Comparison of ENCODE assay signal across 8 mouse cellular contexts in the genomic region with DNA sequence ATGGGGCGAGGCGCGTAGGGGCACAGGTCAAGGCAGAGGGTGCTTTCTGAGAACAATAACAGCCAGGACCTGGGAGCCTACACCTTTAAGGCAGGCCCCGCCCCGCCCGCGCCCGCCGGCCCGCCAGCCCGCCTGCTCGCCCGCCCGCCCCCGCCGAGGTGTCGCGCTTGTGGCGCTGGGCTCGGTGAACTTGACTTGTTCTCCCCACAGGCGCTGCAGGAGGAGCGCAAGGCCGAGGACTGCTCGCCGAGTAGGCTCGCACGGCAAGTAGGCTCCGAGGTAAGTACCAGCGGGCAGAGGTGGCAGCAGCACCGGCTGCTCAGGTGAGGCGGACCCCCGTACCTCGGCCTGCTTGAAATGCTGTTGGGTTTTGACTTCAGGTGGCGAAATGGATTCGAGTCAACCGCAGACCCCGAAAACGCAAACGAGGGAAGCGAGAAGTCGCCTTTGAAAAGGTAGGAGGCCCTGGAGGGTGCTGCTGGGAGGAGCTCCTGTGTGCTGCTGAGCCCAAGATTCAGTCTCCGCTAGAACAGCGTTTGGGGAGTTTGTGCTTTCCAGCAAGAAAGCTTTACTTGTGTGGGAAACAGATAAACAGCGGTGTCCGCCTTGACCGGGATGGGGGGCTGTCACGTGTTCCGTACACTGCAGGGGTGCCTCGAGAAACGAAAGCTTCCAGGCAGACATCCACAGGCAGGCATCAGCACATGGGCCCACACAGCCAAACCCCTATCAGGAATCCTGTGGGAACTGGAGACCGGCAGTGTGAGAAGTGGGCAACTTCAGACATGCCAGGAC.
DNase-seq lines count a peak whose midpoint lies in the region; ATAC-seq and TF ChIP-seq lines count a peak whose summit lies in the region.

No protein-coding gene starts in this region.

- H3K9ac ChIP-seq in MEL (ENCODE audit: control insufficient read depth, low read depth, low read length, poor library complexity, severe bottlenecking), result peak overlapping the region; percentile 91
- peak overlapping the region; percentile 87 for H3K9ac ChIP-seq in forebrain, embryonic 15.5 days (replicated peaks)
- H3K9ac ChIP-seq in hindbrain, embryonic 12.5 days, result peak overlapping the region; percentile 79

- peak overlapping the region; percentile 91 to 99 for H3K4me3 ChIP-seq in MEL (ENCODE audit: control insufficient read depth in 1 of 2, insufficient read depth in 1 of 2, low read depth in 2 of 2, low read length in 2 of 2)
- H3K4me3 ChIP-seq in forebrain, embryonic 15.5 days, result peak overlapping the region; percentile 87
- H3K4me3 ChIP-seq in hindbrain, embryonic 12.5 days, result peak overlapping the region; percentile 60
- H3K4me3 ChIP-seq in macrophage (ENCODE audit: inconsistent target), result peak overlapping the region; percentile 96

- H3K79me2 ChIP-seq in MEL (ENCODE audit: control insufficient read depth, insufficient read depth, low read length, poor library complexity) (peaks cover 5% of the 10 kb centered on the region), macrophage (ENCODE audit: inconsistent target) (peaks cover 58% of the 10 kb centered on the region)

- DNase-seq in MEL (ENCODE audit: low read depth, low spot score), result peak; percentile 80
- peak; percentile 85 for DNase-seq in cerebellum, adult 11-12 months
- DNase-seq in left cerebral cortex, adult 11 months (ENCODE audit: low spot score), result peak; percentile 62
- peak; percentile 27 for DNase-seq in retina, postnatal 7 days (ENCODE audit: low read depth, low spot score)
- peak; percentile 74 to 83 for DNase-seq in urinary bladder, adult 18-20 months (ENCODE audit: low spot score in 2 of 2)

- H3K27ac ChIP-seq in MEL (ENCODE audit: control insufficient read depth, low read depth, low read length) (peak overlapping the region; percentile 83), macrophage (peak overlapping the region; percentile 100)
- peak overlapping the region; percentile 79 for H3K27ac ChIP-seq in forebrain, embryonic 15.5 days (replicated peaks)
- peak overlapping the region; percentile 70 for H3K27ac ChIP-seq in hindbrain, embryonic 12.5 days

- no peak; a peak in 1 of 4 replicates for TF ChIP-seq EP300 in MEL (IDR thresholded peaks at IDR 0.05; ENCODE audit: low read depth in 1 of 2, low read length in 2 of 2)

- WGBS in forebrain, embryonic 15.5 days, result under 1% methylated on average over 51 of the region's 51 CpGs
- under 1% methylated on average over 51 of the region's 51 CpGs for WGBS in hindbrain, embryonic 12.5 days
- WGBS in macrophage (ENCODE audit: missing documents), result 1% methylated on average over 51 of the region's 51 CpGs

- no peaks in the 10 kb centered on the region for H3K27me3 ChIP-seq in MEL (ENCODE audit: control insufficient read depth in 1 of 2, insufficient read depth in 2 of 2, low read length in 2 of 2)
- H3K27me3 ChIP-seq in forebrain, embryonic 15.5 days, result no peaks in the 10 kb centered on the region
- peaks cover 2% of the 10 kb centered on the region; the same call in 1 of the 2 replicates for H3K27me3 ChIP-seq in hindbrain, embryonic 12.5 days

- TF ChIP-seq CTCF in MEL (IDR thresholded peaks at IDR 0.05 in 2 of 3, conservative IDR thresholded peaks at IDR 0.05 in 1 of 3; ENCODE audit: control insufficient read depth in 1 of 3, insufficient read depth in 1 of 3, low read depth in 2 of 3, low read length in 3 of 3, poor library complexity in 1 of 3, severe bottlenecking in 1 of 3), result no peak

- peaks cover 4 to 7% of the 10 kb centered on the region in 2 experiments; a peak in 2 of 4 replicates for H3K4me1 ChIP-seq in MEL (ENCODE audit: control insufficient read depth in 1 of 2, insufficient read depth in 2 of 2, low read length in 2 of 2)
- peaks cover 25% of the 10 kb centered on the region for H3K4me1 ChIP-seq in forebrain, embryonic 15.5 days
- H3K4me1 ChIP-seq in hindbrain, embryonic 12.5 days, result peaks cover 26% of the 10 kb centered on the region

- TF ChIP-seq POLR2A in MEL (IDR thresholded peaks at IDR 0.05; ENCODE audit: control insufficient read depth in 1 of 2, insufficient read depth in 1 of 2, low read depth in 1 of 2, low read length in 2 of 2, poor library complexity in 1 of 2), result peak; percentile 62 to 73; a peak in 3 of 4 replicates

- TF ChIP-seq RAD21 in MEL (IDR thresholded peaks at IDR 0.05; ENCODE audit: low read depth, low read length), result no peak

- no peaks in the 10 kb centered on the region for H3K9me3 ChIP-seq in MEL (replicated peaks; ENCODE audit: insufficient read depth, low read length)
- no peaks in the 10 kb centered on the region for H3K9me3 ChIP-seq in forebrain, embryonic 15.5 days
- H3K9me3 ChIP-seq in hindbrain, embryonic 12.5 days (replicated peaks), result no peaks in the 10 kb centered on the region

- peaks cover 0 to 8% of the 10 kb centered on the region in 2 experiments; a peak in 2 of 4 replicates for H3K36me3 ChIP-seq in MEL (ENCODE audit: control insufficient read depth in 1 of 2, insufficient read depth in 2 of 2, low read length in 2 of 2)
- no peaks in the 10 kb centered on the region for H3K36me3 ChIP-seq in forebrain, embryonic 15.5 days
- H3K36me3 ChIP-seq in hindbrain, embryonic 12.5 days, result 0 out of 2 replicates have a peak, but pooled peaks cover 2% of the 10 kb centered on the region
- H3K36me3 ChIP-seq in macrophage (ENCODE audit: inconsistent target), result no peaks in the 10 kb centered on the region

- ATAC-seq in forebrain, embryonic 15.5 days (replicated peaks), result peak; percentile 85
- ATAC-seq in hindbrain, embryonic 12.5 days (ENCODE audit: low FRiP score), result peak; percentile 88

- H3K4me2 ChIP-seq in forebrain, embryonic 15.5 days (replicated peaks), result peak overlapping the region; percentile 96
- H3K4me2 ChIP-seq in hindbrain, embryonic 12.5 days (replicated peaks), result peak overlapping the region; percentile 74

TF ChIP-seq in MEL, 35 proteins besides CTCF, POLR2A, EP300 and RAD21:
- TF ChIP-seq MXI1 (IDR thresholded peaks at IDR 0.05; ENCODE audit: low read depth, low read length) (peak; percentile 78; the same call in 1 of the 2 replicates), ELF1 (IDR thresholded peaks at IDR 0.05; ENCODE audit: low read depth, low read length) (0 out of 2 replicates have a peak, but pooled peaks have one; percentile 6), JUND (IDR thresholded peaks at IDR 0.05; ENCODE audit: low read depth, low read length) (no peak), POLR2AphosphoS5 (IDR thresholded peaks at IDR 0.05; ENCODE audit: borderline replicate concordance, low read depth, low read length) (no peak), TAL1 (IDR thresholded peaks at IDR 0.05; ENCODE audit: low read length) (0 out of 2 replicates have a peak, but pooled peaks have one; percentile 8), TBP (IDR thresholded peaks at IDR 0.05; ENCODE audit: low read depth, low read length) (0 out of 2 replicates have a peak, but pooled peaks have one; percentile 20), CHD1 (IDR thresholded peaks at IDR 0.05; ENCODE audit: low read depth, low read length) (no peak), ETS1 (IDR thresholded peaks at IDR 0.05; ENCODE audit: low read depth, low read length) (peak; percentile 16; the same call in 1 of the 2 replicates), GATA1 (IDR thresholded peaks at IDR 0.05; ENCODE audit: low read depth, low read length) (no peak), BHLHE40 (IDR thresholded peaks at IDR 0.05; ENCODE audit: borderline replicate concordance, low read depth, low read length) (peak; percentile 73; the same call in 1 of the 2 replicates), CHD2 (IDR thresholded peaks at IDR 0.05; ENCODE audit: low read length) (no peak), NRF1 (IDR thresholded peaks at IDR 0.05; ENCODE audit: insufficient read depth, low read depth, low read length, poor library complexity, severe bottlenecking) (no peak), MAFK (IDR thresholded peaks at IDR 0.05; ENCODE audit: borderline replicate concordance, low read depth, low read length) (no peak), USF1 (IDR thresholded peaks at IDR 0.05; ENCODE audit: low read depth, low read length) (peak; percentile 91), RCOR1 (IDR thresholded peaks at IDR 0.05; ENCODE audit: low read depth, low read length) (no peak), SIN3A (IDR thresholded peaks at IDR 0.05; ENCODE audit: low read length) (peak; percentile 75), MAZ (IDR thresholded peaks at IDR 0.05; ENCODE audit: low read depth, low read length) (no peak), ZMIZ1 (IDR thresholded peaks at IDR 0.05; ENCODE audit: low read depth, low read length) (no peak), MAX (IDR thresholded peaks at IDR 0.05; ENCODE audit: low read length) (peak; percentile 90), HCFC1 (IDR thresholded peaks at IDR 0.05; ENCODE audit: low read depth, low read length) (peak; percentile 28; the same call in 1 of the 2 replicates), POLR2AphosphoS2 (IDR thresholded peaks at IDR 0.05; ENCODE audit: low read length) (0 out of 2 replicates have a peak, but pooled peaks have one; percentile 43), TCF12 (IDR thresholded peaks at IDR 0.05; ENCODE audit: low read depth, low read length) (no peak; the same call in 1 of the 2 replicates), UBTF (IDR thresholded peaks at IDR 0.05; ENCODE audit: borderline replicate concordance, insufficient read depth, low read depth, low read length) (no peak), MYC (IDR thresholded peaks at IDR 0.05; ENCODE audit: low read depth, low read length) (peak; percentile 89), USF2 (IDR thresholded peaks at IDR 0.05; ENCODE audit: borderline replicate concordance in 1 of 2, insufficient read depth in 1 of 2, low read depth in 1 of 2, low read length in 2 of 2) (peak; percentile 24 to 39; a peak in 1 of 4 replicates)

Comparison
In these comparisons a context has a peak if more than half of its experiments do, and no peak if none do; other contexts are left out.
1. Peak in every context shown above with its lines: DNase-seq, ATAC-seq, H3K4me3 ChIP-seq and H3K27ac ChIP-seq.
2. DNase-seq: peak in every context shown above with its lines; median percentile 85 in cerebellum, adult 11-12 months; 80 in MEL; 78 in urinary bladder, adult 18-20 months; 62 in left cerebral cortex, adult 11 months; 27 in retina, postnatal 7 days.